Mouse (Mus musculus): Measurements from ENCODE around the gene Nrxn3.

DNA sequence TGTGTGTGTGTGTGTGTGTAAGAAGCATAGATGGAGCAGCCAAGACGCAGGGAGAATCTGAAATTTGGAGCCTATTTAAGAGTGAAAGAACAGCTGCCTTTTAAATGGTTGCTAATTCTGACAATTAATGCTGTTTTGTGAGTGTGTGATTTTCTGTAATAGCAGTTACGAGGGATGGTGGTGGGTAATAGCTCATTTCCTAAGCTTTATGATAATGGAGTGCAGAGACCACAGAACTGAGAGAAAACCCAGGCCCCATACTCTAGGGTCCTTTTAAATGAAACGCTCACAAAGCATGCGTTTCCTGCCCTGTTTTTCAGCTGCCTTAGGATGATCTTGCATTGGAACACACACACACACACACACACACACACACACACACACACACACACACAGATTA, 137.7 kb downstream of the Nrxn3 start:
- TF ChIP-seq CTCF (IDR thresholded peaks at IDR 0.05; ENCODE audit: low read depth) (no peak), EP300 (IDR thresholded peaks at IDR 0.05; ENCODE audit: low read depth) (no peak)

All from liver, postnatal 0 days (tissue).